Mouse (Mus musculus) heart, postnatal 0 days (tissue): Measurements from ENCODE around the gene Tfr2. TPM values are rescaled to one million over a fixed set of nuclear protein-coding genes. Genes with fewer than 3 reads are reported as not detected.

Experiments used
- ATAC-seq: fragments of 200-750 bp; cut with Nextera tagmentation; 2 replicates; pipeline ENCODE4 v1.8.0; 2017; ENCODE audit warnings: low read depth, moderate number of reproducible peaks, moderate library complexity; ENCODE audit not compliant: insufficient read depth
- DNase-seq: peaks from one replicate; pipeline ENCODE4 v3.0.0-alpha.2; 2016; ENCODE audit warnings: low spot score
- H3K27ac ChIP-seq: fragments of 300-500 bp; sonication (generic); 2 replicates; pipeline ENCODE4 v1.5.1; 2014; ENCODE audit warnings: low read depth, mild to moderate bottlenecking
- H3K27me3 ChIP-seq: fragments of 300-500 bp; sonication (generic); 2 replicates; pipeline ENCODE4 v1.6.1; 2014; ENCODE audit warnings: low read length, mixed read lengths; ENCODE audit not compliant: control insufficient read depth, insufficient read depth
- H3K36me3 ChIP-seq: fragments of 300-500 bp; sonication (generic); replicated peaks from 2 replicates; pipeline ENCODE4 v1.6.1; 2014; ENCODE audit warnings: low read length, mixed read lengths; ENCODE audit not compliant: control insufficient read depth, insufficient read depth
- H3K4me1 ChIP-seq: fragments of 300-500 bp; sonication (generic); 2 replicates; pipeline ENCODE4 v1.6.1; 2014; ENCODE audit warnings: antibody characterized with exemption; ENCODE audit not compliant: control insufficient read depth, insufficient read depth
- H3K4me2 ChIP-seq: fragments of 300-500 bp; sonication (generic); 2 replicates; pipeline ENCODE4 v1.6.1; 2014; ENCODE audit warnings: low read depth, mild to moderate bottlenecking, low read length, moderate library complexity
- H3K4me3 ChIP-seq: fragments of 300-500 bp; sonication (generic); 2 replicates; pipeline ENCODE4 v1.5.1; 2014; ENCODE audit warnings: low read depth, low read length
- H3K9ac ChIP-seq: fragments of 300-500 bp; sonication (generic); replicated peaks from 2 replicates; pipeline ENCODE4 v1.6.1; 2014; ENCODE audit warnings: low read depth, low read length, mixed read lengths
- H3K9me3 ChIP-seq: fragments of 300-500 bp; sonication (generic); replicated peaks from 2 replicates; pipeline ENCODE4 v1.6.1; 2016; ENCODE audit warnings: low read length; ENCODE audit not compliant: control insufficient read depth
- CTCF ChIP-seq: IDR thresholded peaks from 2 replicates; pipeline ENCODE4 v1.5.1; 2016; ENCODE audit warnings: antibody characterized with exemption, control low read depth, low read depth
- EP300 ChIP-seq: IDR thresholded peaks from 2 replicates; pipeline ENCODE4 v1.6.1; 2016; ENCODE audit warnings: antibody characterized with exemption, low read depth
- WGBS: fragments of 180-500 bp; shearing (Covaris S2); extraction: QIAGEN DNeasy Blood & Tissue Kit; methylation state at CpG from one replicate; pipeline ENCODE4 v1.1.7; 2014; 5-methylcytosine and 5-hydroxymethylcytosine counted together
- polyA plus RNA-seq: library from polyadenylated mRNA; unstranded; fragments of >200 nt; fragmentation: Nextera tagmentation; extraction: Ambion mirVana; gene quantifications from 2 replicates; pipeline ENCODE4 v1.2.1, GENCODE M21; 2015
- total RNA-seq: library from RNA; depleted of rRNA; stranded (reverse); fragments of >200 nt; gene quantifications from 2 replicates; pipeline ENCODE4 v1.2.3, GENCODE M21; 2014; ENCODE audit warnings: low replicate concordance

The Tfr2 gene
- total and polyA plus RNA-seq, 2 experiments from 2014 or later = 0.07 TPM; not detected in 1

GRCm38 (mm10) chr5:137574470-137574901 lies 4.8 kb downstream of the Tfr2 start:
- H3K36me3 ChIP-seq = no peaks in the 10 kb centered on the region
- H3K4me3 ChIP-seq = 0 out of 2 replicates have a peak overlapping the region, but pooled peaks have one; percentile 4
- WGBS = 5% methylated on average over 27 of the region's 27 CpGs
- H3K4me2 ChIP-seq = peak overlapping the region; percentile 50
- TF ChIP-seq CTCF (peak; percentile 11), EP300 (no peak)
- H3K27me3 ChIP-seq = 0 out of 2 replicates have a peak, but pooled peaks cover 3% of the 10 kb centered on the region
- peak; percentile 36; the same call in 1 of the 2 replicates for ATAC-seq
- DNase-seq = no peak
- 0 out of 2 replicates have a peak, but pooled peaks cover 3% of the 10 kb centered on the region for H3K4me1 ChIP-seq
- H3K9ac ChIP-seq = no peak overlapping the region
- H3K9me3 ChIP-seq = no peaks in the 10 kb centered on the region
- H3K27ac ChIP-seq = no peak overlapping the region

- DNase-seq (no peak), ATAC-seq (no peak)
- Histone ChIP-seq H3K4me2 (no peak overlapping the region), H3K27ac (no peak overlapping the region), H3K36me3 (no peaks in the 10 kb centered on the region), H3K4me1 (no peaks in the 10 kb centered on the region), H3K27me3 (peaks cover 27% of the 10 kb centered on the region), H3K4me3 (no peak overlapping the region), H3K9ac (no peak overlapping the region), H3K9me3 (no peaks in the 10 kb centered on the region)
- 59% methylated on average over 6 of the region's 6 CpGs for WGBS
- TF ChIP-seq CTCF = no peak
- no peak for TF ChIP-seq EP300
Measured at GRCm38 (mm10) chr5:137580246-137580645, 10.6 kb downstream of the Tfr2 start.

GRCm38 (mm10) chr5:137582702-137583101 lies 13.1 kb downstream of the Tfr2 start:
- no peak overlapping the region for H3K4me2 ChIP-seq
- WGBS = 24% methylated on average over 8 of the region's 8 CpGs
- peaks cover 27% of the 10 kb centered on the region for H3K27me3 ChIP-seq

GRCm38 (mm10) chr5:137583670-137584169 lies 14.1 kb downstream of the Tfr2 start:
- Histone ChIP-seq H3K27ac (no peak overlapping the region), H3K4me1 (no peaks in the 10 kb centered on the region), H3K36me3 (no peaks in the 10 kb centered on the region), H3K4me3 (peak overlapping the region; percentile 39), H3K9me3 (no peaks in the 10 kb centered on the region), H3K27me3 (peaks cover 27% of the 10 kb centered on the region), H3K4me2 (peak overlapping the region; percentile 60), H3K9ac (peak overlapping the region; percentile 31)
- DNase-seq (no peak), ATAC-seq (peak; percentile 30; the same call in 1 of the 2 replicates)
- TF ChIP-seq CTCF = no peak
- TF ChIP-seq EP300 = no peak
- WGBS = 10% methylated on average over 27 of the region's 27 CpGs

More at GRCm38 (mm10) chr5:137582702-137583101, 13.1 kb downstream of the Tfr2 start:
- H3K36me3 ChIP-seq = no peaks in the 10 kb centered on the region
- H3K9ac ChIP-seq = no peak overlapping the region
- ATAC-seq = no peak
- TF ChIP-seq EP300 (no peak), CTCF (no peak)
- DNase-seq = no peak
- no peaks in the 10 kb centered on the region for H3K4me1 ChIP-seq
- no peak overlapping the region for H3K27ac ChIP-seq
- no peaks in the 10 kb centered on the region for H3K9me3 ChIP-seq
- H3K4me3 ChIP-seq = no peak overlapping the region

GRCm38 (mm10) chr5:137584976-137585375 lies 15.3 kb downstream of the Tfr2 start:
- ATAC-seq (no peak), DNase-seq (no peak)
- no peak overlapping the region for H3K4me3 ChIP-seq
- WGBS = 33% methylated on average over 8 of the region's 8 CpGs
- peaks cover 27% of the 10 kb centered on the region for H3K27me3 ChIP-seq
- H3K9ac ChIP-seq = no peak overlapping the region
- no peaks in the 10 kb centered on the region for H3K4me1 ChIP-seq
- no peaks in the 10 kb centered on the region for H3K9me3 ChIP-seq
- H3K27ac ChIP-seq = no peak overlapping the region
- H3K4me2 ChIP-seq = no peak overlapping the region
- TF ChIP-seq EP300 (no peak), CTCF (peak; percentile 48)
- no peaks in the 10 kb centered on the region for H3K36me3 ChIP-seq

GRCm38 (mm10) chr5:137590507-137590906 lies 20.9 kb downstream of the Tfr2 start:
- DNase-seq = no peak
- Histone ChIP-seq H3K27ac (no peak overlapping the region), H3K27me3 (no peaks in the 10 kb centered on the region), H3K36me3 (no peaks in the 10 kb centered on the region), H3K9me3 (no peaks in the 10 kb centered on the region), H3K9ac (no peak overlapping the region), H3K4me2 (no peak overlapping the region), H3K4me1 (no peaks in the 10 kb centered on the region), H3K4me3 (no peak overlapping the region)
- no peak for ATAC-seq
- 79% methylated on average over 5 of the region's 5 CpGs for WGBS
- TF ChIP-seq EP300 (no peak), CTCF (no peak)
